Mouse (Mus musculus) MEL (cell line): ENCODE results near the gene Vmp1. TPM values are rescaled to one million over a fixed set of nuclear protein-coding genes. Genes with fewer than 3 reads are reported as not detected.

Experiments used
- DNase-seq: peaks from one replicate; pipeline ENCODE4 v3.0.0; 2011; ENCODE audit warnings: low read depth, low spot score
- H3K27ac ChIP-seq: 2 replicates; pipeline ENCODE4 v1.5.1; 2012; ENCODE audit warnings: low read depth, mild to moderate bottlenecking, control low read depth, low read length, moderate library complexity; ENCODE audit not compliant: control insufficient read depth
- H3K27me3 ChIP-seq, 2 experiments: fragments of 150-350 bp in 1 of 2; sonication (generic) in 1 of 2; 2 replicates each; pipeline ENCODE4 v1.6.1; 2012; ENCODE audit warnings: low read length in 2 of 2, mild to moderate bottlenecking in 2 of 2, improper control_type of control experiment in 1 of 2, moderate library complexity in 1 of 2; ENCODE audit not compliant: insufficient read depth in 2 of 2, control insufficient read depth in 1 of 2
- H3K36me3 ChIP-seq, 2 experiments: 2 replicates each; pipeline ENCODE4 v1.6.1; 2012 to 2014; ENCODE audit warnings: low read length in 2 of 2, improper control_type of control experiment in 1 of 2, inconsistent platforms in 1 of 2, mild to moderate bottlenecking in 1 of 2; ENCODE audit not compliant: insufficient read depth in 2 of 2, control insufficient read depth in 1 of 2
- H3K4me1 ChIP-seq, 2 experiments: fragments of 150-350 bp in 1 of 2; sonication (generic) in 1 of 2; 2 replicates each; pipeline ENCODE4 v1.6.1; 2012; ENCODE audit warnings: low read length in 2 of 2, improper control_type of control experiment in 1 of 2, mild to moderate bottlenecking in 1 of 2; ENCODE audit not compliant: insufficient read depth in 2 of 2, control insufficient read depth in 1 of 2
- H3K4me3 ChIP-seq, 2 experiments: fragments of 150-350 bp in 1 of 2; sonication (generic) in 1 of 2; 2 replicates each; pipeline ENCODE4 v1.5.1; 2012; ENCODE audit warnings: low read depth in 2 of 2, low read length in 2 of 2, mild to moderate bottlenecking in 2 of 2, moderate library complexity in 2 of 2, control low read depth in 1 of 2, improper control_type of control experiment in 1 of 2; ENCODE audit not compliant: control insufficient read depth in 1 of 2, insufficient read depth in 1 of 2
- H3K79me2 ChIP-seq: 2 replicates; pipeline ENCODE4 v1.6.1; 2012; ENCODE audit warnings: mild to moderate bottlenecking, low read length, moderate library complexity; ENCODE audit not compliant: control insufficient read depth, poor library complexity, insufficient read depth
- H3K9ac ChIP-seq: 2 replicates; pipeline ENCODE4 v1.6.1; 2012; ENCODE audit warnings: low read depth, mild to moderate bottlenecking, control low read depth, low read length, moderate library complexity; ENCODE audit not compliant: control insufficient read depth, poor library complexity, severe bottlenecking
- H3K9me3 ChIP-seq: fragments of 150-350 bp; sonication (generic); replicated peaks from 2 replicates; pipeline ENCODE4 v1.6.1; 2012; ENCODE audit warnings: mild to moderate bottlenecking, low read length, improper control_type of control experiment, moderate library complexity; ENCODE audit not compliant: insufficient read depth
- CHD2 ChIP-seq: IDR thresholded peaks from 2 replicates; pipeline ENCODE4 v1.6.1; 2011; ENCODE audit warnings: low read length, improper control_type of control experiment
- CTCF ChIP-seq, 3 experiments: IDR thresholded peaks in 2 of 3; conservative IDR thresholded peaks in 1 of 3; 2 replicates each; pipeline ENCODE4 v1.5.1; 2011 to 2012; ENCODE audit warnings: low read length in 3 of 3, low read depth in 2 of 3, mild to moderate bottlenecking in 2 of 3, improper control_type of control experiment in 1 of 3, inconsistent platforms in 1 of 3, mixed read lengths in 1 of 3, moderate library complexity in 1 of 3; ENCODE audit not compliant: control insufficient read depth in 1 of 3, insufficient read depth in 1 of 3, poor library complexity in 1 of 3, severe bottlenecking in 1 of 3
- E2F4 ChIP-seq: IDR thresholded peaks from 2 replicates; pipeline ENCODE4 v1.6.1; 2011; ENCODE audit warnings: low read depth, low read length, improper control_type of control experiment, borderline replicate concordance
- ETS1 ChIP-seq: IDR thresholded peaks from 2 replicates; pipeline ENCODE4 v1.6.1; 2012; ENCODE audit warnings: low read depth, mild to moderate bottlenecking, inconsistent platforms, low read length, improper control_type of control experiment, moderate library complexity
- GABPA ChIP-seq: IDR thresholded peaks from 2 replicates; pipeline ENCODE4 v1.6.1; 2012; ENCODE audit warnings: low read depth, mild to moderate bottlenecking, inconsistent platforms, low read length, improper control_type of control experiment, moderate library complexity
- GATA1 ChIP-seq: IDR thresholded peaks from 2 replicates; pipeline ENCODE4 v1.6.1; 2011; ENCODE audit warnings: low read depth, low read length, improper control_type of control experiment
- HCFC1 ChIP-seq: IDR thresholded peaks from 2 replicates; pipeline ENCODE4 v1.6.1; 2012; ENCODE audit warnings: low read depth, mild to moderate bottlenecking, inconsistent platforms, low read length, improper control_type of control experiment, moderate library complexity
- JUND ChIP-seq: IDR thresholded peaks from 2 replicates; pipeline ENCODE4 v1.6.1; 2011; ENCODE audit warnings: low read depth, mild to moderate bottlenecking, improper control_type of control experiment, low read length
- KAT2A ChIP-seq: conservative IDR thresholded peaks from 2 replicates; pipeline ENCODE4 v1.6.1; 2012; ENCODE audit warnings: low read depth, low read length, improper control_type of control experiment, inconsistent platforms
- MAFK ChIP-seq: IDR thresholded peaks from 2 replicates; pipeline ENCODE4 v1.6.1; 2011; ENCODE audit warnings: low read depth, mild to moderate bottlenecking, low read length, improper control_type of control experiment, borderline replicate concordance
- MAX ChIP-seq: IDR thresholded peaks from 2 replicates; pipeline ENCODE4 v1.6.1; 2011; ENCODE audit warnings: low read length, improper control_type of control experiment
- MEF2A ChIP-seq: IDR thresholded peaks from 2 replicates; pipeline ENCODE4 v1.6.1; 2014; ENCODE audit warnings: low read depth, mild to moderate bottlenecking, inconsistent platforms, low read length, improper control_type of control experiment; ENCODE audit not compliant: poor library complexity, insufficient replicate concordance, severe bottlenecking; ENCODE audit errors: extremely low read depth
- MXI1 ChIP-seq: IDR thresholded peaks from 2 replicates; pipeline ENCODE4 v1.6.1; 2011; ENCODE audit warnings: mild to moderate bottlenecking, low read depth, low read length, improper control_type of control experiment
- MYB ChIP-seq: IDR thresholded peaks from 2 replicates; pipeline ENCODE4 v1.6.1; 2011; ENCODE audit warnings: mild to moderate bottlenecking, low read depth, low read length, improper control_type of control experiment
- MYC ChIP-seq: IDR thresholded peaks from 2 replicates; pipeline ENCODE4 v1.6.1; 2011; ENCODE audit warnings: low read depth, mild to moderate bottlenecking, low read length, improper control_type of control experiment, moderate library complexity
- NELFE ChIP-seq: IDR thresholded peaks from 2 replicates; pipeline ENCODE4 v1.6.1; 2011; ENCODE audit warnings: low read depth, low read length, improper control_type of control experiment
- POLR2AphosphoS2 ChIP-seq: IDR thresholded peaks from 2 replicates; pipeline ENCODE4 v1.6.1; 2011; ENCODE audit warnings: low read length, improper control_type of control experiment
- RCOR1 ChIP-seq: IDR thresholded peaks from 2 replicates; pipeline ENCODE4 v1.6.1; 2012; ENCODE audit warnings: low read depth, mild to moderate bottlenecking, inconsistent platforms, low read length, improper control_type of control experiment
- SIN3A ChIP-seq: IDR thresholded peaks from 2 replicates; pipeline ENCODE4 v1.6.1; 2012; ENCODE audit warnings: low read length, improper control_type of control experiment, inconsistent platforms
- TAL1 ChIP-seq: IDR thresholded peaks from 2 replicates; pipeline ENCODE4 v1.6.1; 2012; ENCODE audit warnings: mild to moderate bottlenecking, inconsistent platforms, low read length, moderate library complexity, mixed read lengths
- TBP ChIP-seq: IDR thresholded peaks from 2 replicates; pipeline ENCODE4 v1.8.0; 2011; ENCODE audit warnings: low read depth, low read length, improper control_type of control experiment
- TCF12 ChIP-seq: IDR thresholded peaks from 2 replicates; pipeline ENCODE4 v1.6.1; 2014; ENCODE audit warnings: low read depth, mild to moderate bottlenecking, inconsistent platforms, low read length, improper control_type of control experiment, moderate library complexity
- UBTF ChIP-seq: IDR thresholded peaks from 2 replicates; pipeline ENCODE4 v1.6.1; 2012; ENCODE audit warnings: low read depth, mild to moderate bottlenecking, inconsistent platforms, low read length, improper control_type of control experiment, moderate library complexity, borderline replicate concordance; ENCODE audit not compliant: insufficient read depth
- USF1 ChIP-seq: IDR thresholded peaks from 2 replicates; pipeline ENCODE4 v1.6.1; 2014; ENCODE audit warnings: low read depth, mild to moderate bottlenecking, inconsistent platforms, low read length, improper control_type of control experiment, moderate library complexity
- ZKSCAN1 ChIP-seq: IDR thresholded peaks from 2 replicates; pipeline ENCODE4 v1.6.1; 2012; ENCODE audit warnings: low read depth, mild to moderate bottlenecking, inconsistent platforms, low read length, improper control_type of control experiment, moderate library complexity
- ZNF384 ChIP-seq: IDR thresholded peaks from 2 replicates; pipeline ENCODE4 v1.6.1; 2012; ENCODE audit warnings: low read depth, mild to moderate bottlenecking, inconsistent platforms, low read length, improper control_type of control experiment
- polyA plus RNA-seq, 2 experiments: library from polyadenylated mRNA; stranded (reverse) in 1 of 2; unstranded in 1 of 2; fragments of >175 nt in 1 of 2; fragments of >200 nt in 1 of 2; gene quantifications; 2 replicates each; pipeline versions ENCODE4 v1.2.1 to v1.2.4; 2012; ENCODE audit warnings: low replicate concordance in 2 of 2, low read depth in 1 of 2; ENCODE audit not compliant: insufficient read length in 2 of 2, insufficient read depth in 1 of 2, missing spikeins in 1 of 2
- total RNA-seq: library from RNA; depleted of rRNA; stranded (reverse); fragments of 300-350 nt; gene quantifications from 2 replicates; pipeline ENCODE4 v1.2.3, GENCODE M21; 2012

Gene Vmp1
- total and polyA plus RNA-seq, 3 experiments: 61.8 to 94.9 TPM; not detected in 1

- TF ChIP-seq CTCF (IDR thresholded peaks at IDR 0.05 in 2 of 3, conservative IDR thresholded peaks at IDR 0.05 in 1 of 3; ENCODE audit: control insufficient read depth in 1 of 3, insufficient read depth in 1 of 3, low read depth in 2 of 3, low read length in 3 of 3, poor library complexity in 1 of 3, severe bottlenecking in 1 of 3) (peak; percentile 63 to 71 (median 70)), ZKSCAN1 (no peak), MYC (no peak), HCFC1 (no peak), POLR2AphosphoS2 (no peak), MEF2A (no peak), MAX (no peak)
- TF ChIP-seq, all 39 proteins: peak for 6
Observed at GRCm38 (mm10) chr11:86547412-86547811, 136.2 kb downstream of the Vmp1 start (continued).

GRCm38 (mm10) chr11:86545556-86545955 lies 138.1 kb downstream of the Vmp1 start:
- H3K9me3 ChIP-seq: no peaks in the 10 kb centered on the region
- peaks cover 5 to 26% of the 10 kb centered on the region in 2 experiments for H3K36me3 ChIP-seq
- peak overlapping the region; percentile 65 to 88 for H3K4me3 ChIP-seq
- H3K9ac ChIP-seq: peak overlapping the region; percentile 82
- peaks cover 8 to 12% of the 10 kb centered on the region in 2 experiments for H3K4me1 ChIP-seq
- TF ChIP-seq RCOR1 (peak; percentile 42; the same call in 1 of the 2 replicates), ZNF384 (no peak), E2F4 (0 out of 2 replicates have a peak, but pooled peaks have one; percentile 7), JUND (0 out of 2 replicates have a peak, but pooled peaks have one; percentile 13)
- H3K27me3 ChIP-seq: no peaks in the 10 kb centered on the region
- peak; percentile 69 for DNase-seq
- peaks cover 47% of the 10 kb centered on the region for H3K79me2 ChIP-seq
- H3K27ac ChIP-seq: peak overlapping the region; percentile 99

- Histone ChIP-seq H3K9me3 (no peaks in the 10 kb centered on the region), H3K27ac (peak within 1 kb of the TSS; percentile 99), H3K36me3 (peaks cover 5 to 26% of the 10 kb centered on the region in 2 experiments), H3K79me2 (peaks cover 54% of the 10 kb centered on the region), H3K4me1 (peaks cover 8 to 12% of the 10 kb centered on the region in 2 experiments), H3K9ac (peak within 1 kb of the TSS; percentile 96), H3K27me3 (no peaks in the 10 kb centered on the region), H3K4me3 (peak within 1 kb of the TSS; percentile 77 to 88)
- peak; percentile 100 for DNase-seq
- TF ChIP-seq SIN3A (peak; percentile 96), MXI1 (peak; percentile 94), TBP (peak; percentile 85), GATA1 (peak; percentile 65), E2F4 (peak; percentile 76; the same call in 1 of the 2 replicates), UBTF (no peak), RCOR1 (no peak), MYB (peak; percentile 19; the same call in 1 of the 2 replicates), ZNF384 (peak; percentile 91), MAFK (no peak), TCF12 (peak; percentile 91), MAX (peak; percentile 91), NELFE (peak; percentile 98), GABPA (no peak), CHD2 (no peak), USF1 (peak; percentile 60; the same call in 1 of the 2 replicates), MYC (peak; percentile 93), JUND (no peak), KAT2A (peak; percentile 98), ETS1 (0 out of 2 replicates have a peak, but pooled peaks have one; percentile 48), CTCF (IDR thresholded peaks at IDR 0.05 in 2 of 3, conservative IDR thresholded peaks at IDR 0.05 in 1 of 3; ENCODE audit: control insufficient read depth in 1 of 3, insufficient read depth in 1 of 3, low read depth in 2 of 3, low read length in 3 of 3, poor library complexity in 1 of 3, severe bottlenecking in 1 of 3) (no peak), TAL1 (no peak)
Observed at GRCm38 (mm10) chr11:86544639-86545299, 138.9 kb downstream of the Vmp1 start, which contains the start of the genes Rps6kb1 and Tubd1. Gene Rps6kb1 (minus strand): TSS chr11:86544805. Gene Tubd1 (plus strand): TSS chr11:86544991.
